Mouse (Mus musculus) heart, embryonic 13.5 days (tissue): ENCODE results near the gene Gm13030. TPM values are rescaled to one million over a fixed set of nuclear protein-coding genes. Genes with fewer than 3 reads are reported as not detected.
"Not testable (repeated sequence)": the region's sequence is repeated elsewhere in the genome, so short reads cannot be mapped to it uniquely, and the experiment has no call there.

Experiments used
- ATAC-seq: fragments of 200-750 bp; cut with Nextera tagmentation; 2 replicates; pipeline ENCODE4 v1.8.0; 2017; ENCODE audit warnings: moderate TSS enrichment; ENCODE audit not compliant: insufficient number of reproducible peaks, low FRiP score, low TSS enrichment; ENCODE audit errors: extremely low read depth
- H3K27ac ChIP-seq: fragments of 300-500 bp; sonication (generic); replicated peaks from 2 replicates; pipeline ENCODE4 v1.5.1; 2015; ENCODE audit warnings: moderate library complexity, mild to moderate bottlenecking, inconsistent platforms
- H3K27me3 ChIP-seq: fragments of 300-500 bp; sonication (generic); replicated peaks from 2 replicates; pipeline ENCODE4 v1.6.1; 2015; ENCODE audit warnings: mild to moderate bottlenecking, inconsistent platforms
- H3K36me3 ChIP-seq: fragments of 300-500 bp; sonication (generic); 2 replicates; pipeline ENCODE4 v1.6.1; 2015; ENCODE audit warnings: mild to moderate bottlenecking, inconsistent platforms
- H3K4me1 ChIP-seq: fragments of 300-500 bp; sonication (generic); 2 replicates; pipeline ENCODE4 v1.6.1; 2015; ENCODE audit warnings: inconsistent platforms
- H3K4me2 ChIP-seq: fragments of 300-500 bp; sonication (generic); 2 replicates; pipeline ENCODE4 v1.6.1; 2015; ENCODE audit warnings: inconsistent platforms, mild to moderate bottlenecking, moderate library complexity
- H3K4me3 ChIP-seq: fragments of 300-500 bp; sonication (generic); 2 replicates; pipeline ENCODE4 v1.5.1; 2015; ENCODE audit warnings: moderate library complexity, mild to moderate bottlenecking, inconsistent platforms
- H3K9ac ChIP-seq: fragments of 300-500 bp; sonication (generic); 2 replicates; pipeline ENCODE4 v1.6.1; 2015; ENCODE audit warnings: inconsistent platforms, mild to moderate bottlenecking, moderate library complexity
- H3K9me3 ChIP-seq: fragments of 300-500 bp; sonication (generic); 2 replicates; pipeline ENCODE4 v1.6.1; 2016; ENCODE audit warnings: inconsistent platforms
- WGBS: fragments of 180-500 bp; shearing (Covaris S2); methylation state at CpG from one replicate; pipeline ENCODE4 v1.1.7; 2015; ENCODE audit warnings: mixed read lengths; 5-methylcytosine and 5-hydroxymethylcytosine counted together
- polyA plus RNA-seq: library from polyadenylated mRNA; unstranded; fragments of >200 nt; fragmentation: Nextera tagmentation; extraction: Ambion mirVana; gene quantifications from 2 replicates; pipeline ENCODE4 v1.2.1, GENCODE M21; 2015

The Gm13030 gene
- not detected in 2 replicates for polyA plus RNA-seq

- no peaks in the 10 kb centered on the region for H3K36me3 ChIP-seq
- 0 out of 2 replicates have a peak, but pooled peaks cover 4% of the 10 kb centered on the region for H3K4me1 ChIP-seq
- H3K9me3 ChIP-seq: peaks cover 8% of the 10 kb centered on the region; the same call in 1 of the 2 replicates
- no peak within 1 kb of the TSS for H3K4me2 ChIP-seq
- no peak within 1 kb of the TSS for H3K4me3 ChIP-seq
- no peak for ATAC-seq
- H3K27ac ChIP-seq: no peak within 1 kb of the TSS
- no peak within 1 kb of the TSS for H3K9ac ChIP-seq
- WGBS: 76% methylated on average over 6 of the region's 6 CpGs
- H3K27me3 ChIP-seq: no peaks in the 10 kb centered on the region
Observed at GRCm38 (mm10) chr4:138873864-138874263, at the start of gene Gm13030. TSS of gene Gm13030 (minus strand) at chr4:138873964.

- 4% methylated on average over 11 of the region's 11 CpGs for WGBS
- H3K27me3 ChIP-seq: peaks cover 25% of the 10 kb centered on the region
- ATAC-seq: no peak
- H3K9me3 ChIP-seq: peaks cover 4% of the 10 kb centered on the region
- peak overlapping the region; percentile 16; the same call in 1 of the 2 replicates for H3K4me3 ChIP-seq
- H3K9ac ChIP-seq: no peak overlapping the region; the same call in 1 of the 2 replicates
- H3K4me2 ChIP-seq: peak overlapping the region; percentile 52
- H3K36me3 ChIP-seq: no peaks in the 10 kb centered on the region
- no peak overlapping the region for H3K27ac ChIP-seq
- peaks cover 5% of the 10 kb centered on the region; the same call in 1 of the 2 replicates for H3K4me1 ChIP-seq
Observed at GRCm38 (mm10) chr4:138922131-138922459, 48.3 kb upstream of the Gm13030 start.

GRCm38 (mm10) chr4:138921254-138922130 lies 47.7 kb upstream of the Gm13030 start:
- peaks cover 4% of the 10 kb centered on the region for H3K9me3 ChIP-seq
- H3K9ac ChIP-seq: no peak overlapping the region; the same call in 1 of the 2 replicates
- no peaks in the 10 kb centered on the region for H3K36me3 ChIP-seq
- H3K4me3 ChIP-seq: peak overlapping the region; percentile 16; the same call in 1 of the 2 replicates
- peak overlapping the region; percentile 52 for H3K4me2 ChIP-seq
- no peak for ATAC-seq
- peaks cover 24% of the 10 kb centered on the region for H3K27me3 ChIP-seq
- WGBS: 31% methylated on average over 20 of the region's 20 CpGs
- no peak overlapping the region for H3K27ac ChIP-seq
- H3K4me1 ChIP-seq: peaks cover 5% of the 10 kb centered on the region; the same call in 1 of the 2 replicates

DNA sequence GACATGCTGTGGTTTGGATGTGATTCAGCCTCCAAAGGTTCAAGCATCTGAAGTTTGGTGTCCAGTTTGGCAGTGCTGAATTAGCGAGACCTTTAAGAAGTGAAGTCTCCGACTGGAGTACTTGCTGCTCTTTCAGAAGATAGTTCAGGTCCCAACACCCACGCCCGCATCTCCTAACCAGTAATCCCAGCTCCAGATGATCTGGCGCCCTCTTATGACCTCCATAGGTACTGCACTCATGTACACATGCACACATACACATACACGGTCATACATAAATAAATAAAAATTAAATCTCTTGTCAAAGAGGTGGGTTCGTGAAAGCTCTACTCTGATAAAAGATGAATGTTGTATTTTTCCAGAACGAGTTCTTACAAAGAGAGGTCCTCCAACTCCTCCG lies 43.5 kb upstream of the Gm13030 start:
- Histone ChIP-seq H3K4me2 (no peak overlapping the region), H3K27ac (no peak overlapping the region), H3K36me3 (no peaks in the 10 kb centered on the region), H3K27me3 (peaks cover 16% of the 10 kb centered on the region), H3K9me3 (no peaks in the 10 kb centered on the region), H3K4me3 (no peak overlapping the region), H3K9ac (no peak overlapping the region), H3K4me1 (peaks cover 15% of the 10 kb centered on the region)
- no peak for ATAC-seq
- WGBS: 77% methylated on average over 9 of the region's 9 CpGs

DNA sequence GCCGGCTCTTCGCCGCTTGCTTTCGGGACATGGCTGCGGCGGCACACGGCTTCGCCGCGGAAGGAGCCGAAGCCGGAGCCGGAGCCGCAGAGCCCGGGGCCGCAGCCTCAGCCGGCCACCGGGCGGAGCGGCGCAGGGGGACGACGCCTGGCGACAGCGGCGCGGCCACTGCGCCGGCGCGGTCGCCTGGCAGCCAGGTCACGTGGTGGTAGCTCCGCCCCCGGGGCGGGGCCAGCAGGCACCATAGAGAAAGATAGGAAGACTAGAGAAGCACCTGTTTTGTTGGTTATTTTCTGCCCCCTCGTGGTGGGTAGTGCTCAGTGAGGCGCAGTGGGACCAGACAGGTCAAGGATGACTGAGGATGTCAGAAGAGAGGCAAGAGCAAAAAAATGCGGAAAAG lies 40.0 kb upstream of the Gm13030 start, which contains the start of gene Otud3:
TSS of gene Otud3 (minus strand) at position 149 of the 400 bp plus-strand sequence.
- peak; percentile 86 for ATAC-seq

DNA sequence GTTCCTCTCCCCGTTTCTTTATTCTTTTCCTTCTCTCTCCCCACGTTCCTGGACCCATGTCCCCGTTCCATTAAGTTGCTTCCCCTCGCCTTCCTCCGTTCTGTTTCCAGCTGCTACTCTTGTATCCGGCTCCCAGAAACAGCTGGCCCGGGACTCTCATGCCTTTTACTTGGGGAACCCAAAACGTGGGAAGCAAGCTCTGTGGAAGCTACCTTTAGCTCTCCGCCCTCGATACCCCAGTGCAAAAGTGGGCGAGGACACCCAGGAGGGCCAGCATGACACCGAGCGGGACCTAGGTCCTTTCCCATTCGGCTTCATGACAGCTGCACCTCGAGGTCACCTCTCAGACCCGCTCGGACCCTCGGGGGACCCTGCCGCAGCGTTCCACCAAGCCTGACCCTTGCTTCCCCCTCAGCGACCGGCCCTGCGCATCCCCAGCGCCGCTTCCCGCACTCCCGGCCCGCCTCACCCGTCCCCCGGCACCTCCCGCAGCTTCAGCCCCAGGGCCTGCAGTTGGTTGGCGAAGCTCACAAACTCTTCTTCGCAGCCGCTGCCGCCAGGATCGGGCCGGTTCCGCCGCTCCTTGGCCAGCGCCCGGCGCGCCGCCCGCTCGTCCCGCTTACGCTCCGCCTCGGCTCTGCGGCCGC lies 39.5 kb upstream of the Gm13030 start:
- Histone ChIP-seq H3K4me3 (peak overlapping the region; percentile 94), H3K27me3 (0 out of 2 replicates have a peak, but pooled peaks cover 2% of the 10 kb centered on the region), H3K27ac (peak overlapping the region; percentile 60), H3K9ac (peak overlapping the region; percentile 93), H3K4me2 (peak overlapping the region; percentile 99), H3K9me3 (no peaks in the 10 kb centered on the region), H3K36me3 (peaks cover 9% of the 10 kb centered on the region; the same call in 1 of the 2 replicates), H3K4me1 (peaks cover 12% of the 10 kb centered on the region)
- ATAC-seq: no peak
- under 1% methylated on average over 52 of the region's 52 CpGs for WGBS

More for the DNA sequence above, 40.0 kb upstream of the Gm13030 start, which contains the start of gene Otud3:
- Histone ChIP-seq H3K27ac (peak within 1 kb of the TSS; percentile 60), H3K9ac (peak within 1 kb of the TSS; percentile 93), H3K36me3 (peaks cover 9% of the 10 kb centered on the region; the same call in 1 of the 2 replicates), H3K4me2 (peak within 1 kb of the TSS; percentile 99), H3K27me3 (0 out of 2 replicates have a peak, but pooled peaks cover 3% of the 10 kb centered on the region), H3K4me3 (peak within 1 kb of the TSS; percentile 94), H3K4me1 (peaks cover 12% of the 10 kb centered on the region), H3K9me3 (no peaks in the 10 kb centered on the region)
- 1% methylated on average over 39 of the region's 39 CpGs for WGBS

GRCm38 (mm10) chr4:138905624-138906337 lies 32.0 kb upstream of the Gm13030 start:
- no peaks in the 10 kb centered on the region for H3K9me3 ChIP-seq
- H3K9ac ChIP-seq: no peak overlapping the region
- H3K27me3 ChIP-seq: no peaks in the 10 kb centered on the region
- peaks cover 79% of the 10 kb centered on the region for H3K36me3 ChIP-seq
- no peak overlapping the region for H3K4me3 ChIP-seq
- H3K4me2 ChIP-seq: no peak overlapping the region
- WGBS: 87% methylated on average over 18 of the region's 18 CpGs
- H3K27ac ChIP-seq: no peak overlapping the region
- H3K4me1 ChIP-seq: no peaks in the 10 kb centered on the region
- ATAC-seq: no peak

- H3K27ac ChIP-seq: no peak overlapping the region
- H3K4me1 ChIP-seq: no peaks in the 10 kb centered on the region; the same call in 1 of the 2 replicates
- no peaks in the 10 kb centered on the region for H3K27me3 ChIP-seq
- ATAC-seq: no peak
- no peak overlapping the region for H3K4me3 ChIP-seq
- no peaks in the 10 kb centered on the region for H3K9me3 ChIP-seq
- 62% methylated on average over 7 of the region's 7 CpGs for WGBS
- no peak overlapping the region for H3K9ac ChIP-seq
- no peak overlapping the region for H3K4me2 ChIP-seq
- peaks cover 86% of the 10 kb centered on the region for H3K36me3 ChIP-seq
Observed at GRCm38 (mm10) chr4:138899361-138899760, 25.6 kb upstream of the Gm13030 start.

DNA sequence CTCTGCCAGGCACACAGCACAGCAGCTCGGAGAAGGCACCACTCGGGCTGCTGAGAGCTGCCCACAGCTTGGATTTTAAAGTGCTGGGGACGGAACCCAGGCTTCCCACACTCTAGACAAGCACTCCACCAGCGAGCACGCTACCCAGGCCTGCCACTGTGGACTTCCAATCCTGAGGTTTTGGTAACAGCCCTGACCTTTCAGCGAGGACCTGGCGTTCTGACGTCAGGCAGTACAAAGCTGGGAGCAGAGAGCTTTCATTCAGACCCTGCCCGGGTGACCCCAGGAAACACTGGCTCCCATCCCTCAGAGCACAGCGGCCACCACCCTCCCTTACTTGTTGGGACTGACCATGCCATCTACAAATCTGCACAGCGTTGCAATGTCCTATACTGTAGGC lies 20.0 kb upstream of the Gm13030 start:
- not testable (repeated sequence) for H3K4me3 ChIP-seq, H3K4me2 ChIP-seq, H3K27me3 ChIP-seq, H3K9me3 ChIP-seq, H3K9ac ChIP-seq, H3K4me1 ChIP-seq, ATAC-seq, H3K27ac ChIP-seq
- 87% methylated on average over 11 of the region's 11 CpGs for WGBS
- H3K36me3 ChIP-seq: peaks cover 50% of the 10 kb centered on the region

GRCm38 (mm10) chr4:138892655-138893054 lies 18.9 kb upstream of the Gm13030 start:
- Histone ChIP-seq H3K4me2 (no peak overlapping the region), H3K4me3 (no peak overlapping the region), H3K36me3 (peaks cover 38% of the 10 kb centered on the region), H3K9ac (no peak overlapping the region), H3K9me3 (no peaks in the 10 kb centered on the region), H3K27ac (no peak overlapping the region), H3K4me1 (no peaks in the 10 kb centered on the region; the same call in 1 of the 2 replicates), H3K27me3 (0 out of 2 replicates have a peak, but pooled peaks cover 3% of the 10 kb centered on the region)
- WGBS: 77% methylated on average over 6 of the region's 6 CpGs
- no peak for ATAC-seq
